Mouse (Mus musculus) embryonic facial prominence, embryonic 11.5 days (tissue): Measurements from ENCODE around the gene Fat3. TPM values are rescaled to one million over a fixed set of nuclear protein-coding genes. Genes with fewer than 3 reads are reported as not detected.

Experiments used
- ATAC-seq: fragments of 200-750 bp; cut with Nextera tagmentation; replicated peaks from 2 replicates; pipeline ENCODE4 v1.8.0; 2017; ENCODE audit warnings: low read depth; ENCODE audit not compliant: insufficient number of reproducible peaks, low FRiP score, low TSS enrichment
- DNase-seq: peaks from one replicate; pipeline ENCODE4 v3.0.0-alpha.2; 2015; ENCODE audit warnings: low spot score
- H3K27ac ChIP-seq: fragments of 300-500 bp; sonication (generic); replicated peaks from 2 replicates; pipeline ENCODE4 v1.5.1; 2014; ENCODE audit warnings: mild to moderate bottlenecking, low read depth, low read length, control low read depth
- H3K27me3 ChIP-seq: fragments of 300-500 bp; sonication (generic); 2 replicates; pipeline ENCODE4 v1.6.1; 2014; ENCODE audit warnings: mild to moderate bottlenecking, low read length, moderate library complexity, mixed read lengths; ENCODE audit not compliant: control insufficient read depth, insufficient read depth
- H3K36me3 ChIP-seq: fragments of 300-500 bp; sonication (generic); replicated peaks from 2 replicates; pipeline ENCODE4 v1.6.1; 2014; ENCODE audit warnings: low read depth, mild to moderate bottlenecking, low read length, moderate library complexity, mixed read lengths; ENCODE audit not compliant: control insufficient read depth, insufficient read depth
- H3K4me1 ChIP-seq: fragments of 300-500 bp; sonication (generic); 2 replicates; pipeline ENCODE4 v1.6.1; 2014; ENCODE audit warnings: low read length, mixed read lengths; ENCODE audit not compliant: control insufficient read depth, insufficient read depth
- H3K4me2 ChIP-seq: fragments of 300-500 bp; sonication (generic); 2 replicates; pipeline ENCODE4 v1.6.1; 2014; ENCODE audit warnings: low read depth, mild to moderate bottlenecking, control low read depth, low read length, moderate library complexity
- H3K4me3 ChIP-seq: fragments of 300-500 bp; sonication (generic); 2 replicates; pipeline ENCODE4 v1.5.1; 2014; ENCODE audit warnings: low read depth, low read length, control low read depth
- H3K9ac ChIP-seq: fragments of 300-500 bp; sonication (generic); replicated peaks from 2 replicates; pipeline ENCODE4 v1.6.1; 2014; ENCODE audit warnings: mild to moderate bottlenecking, control low read depth, low read length
- H3K9me3 ChIP-seq: fragments of 300-500 bp; sonication (generic); replicated peaks from 2 replicates; pipeline ENCODE4 v1.6.1; 2016; ENCODE audit warnings: mild to moderate bottlenecking, low read length, inconsistent platforms, mixed read lengths; ENCODE audit not compliant: control insufficient read depth
- WGBS: fragments of 180-500 bp; shearing (Covaris S2); extraction: QIAGEN DNeasy Blood & Tissue Kit; methylation state at CpG from one replicate; pipeline ENCODE4 v1.1.7; 2014; 5-methylcytosine and 5-hydroxymethylcytosine counted together
- polyA plus RNA-seq: library from polyadenylated mRNA; unstranded; fragments of >200 nt; fragmentation: Nextera tagmentation; extraction: Ambion mirVana; gene quantifications from 2 replicates; pipeline ENCODE4 v1.2.1, GENCODE M21; 2014

Gene Fat3
- polyA plus RNA-seq, 1 experiment from 2014 or later, result 4.1 TPM

DNA sequence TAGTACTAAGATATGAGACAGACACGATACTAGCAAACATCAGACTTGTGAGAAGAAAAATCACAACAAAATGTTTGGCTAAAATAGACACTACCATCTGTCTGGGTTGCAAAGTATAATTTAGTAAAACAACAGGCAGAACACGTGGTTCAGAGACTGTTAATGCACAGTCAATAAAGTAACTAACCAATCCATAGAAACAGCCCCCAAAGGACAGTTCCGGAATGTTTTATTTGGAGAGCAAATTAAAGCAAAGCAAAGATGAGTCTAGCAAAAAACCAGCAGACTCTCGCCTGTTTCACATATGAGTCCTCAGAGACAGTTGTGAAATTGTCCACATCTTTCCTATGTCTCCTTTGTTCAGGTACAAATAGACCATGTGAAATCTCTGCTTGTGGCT is 227.0 kb downstream of the Fat3 start:
- no peak for DNase-seq
- no peaks in the 10 kb centered on the region for H3K27me3 ChIP-seq
- ATAC-seq, result no peak
- H3K9me3 ChIP-seq, result no peaks in the 10 kb centered on the region
- no peak overlapping the region for H3K4me2 ChIP-seq
- no peaks in the 10 kb centered on the region for H3K36me3 ChIP-seq
- H3K27ac ChIP-seq, result no peak overlapping the region
- 81% methylated on average over 4 of the region's 4 CpGs for WGBS
- H3K4me1 ChIP-seq, result no peaks in the 10 kb centered on the region
- H3K4me3 ChIP-seq, result no peak overlapping the region
- no peak overlapping the region for H3K9ac ChIP-seq

DNA sequence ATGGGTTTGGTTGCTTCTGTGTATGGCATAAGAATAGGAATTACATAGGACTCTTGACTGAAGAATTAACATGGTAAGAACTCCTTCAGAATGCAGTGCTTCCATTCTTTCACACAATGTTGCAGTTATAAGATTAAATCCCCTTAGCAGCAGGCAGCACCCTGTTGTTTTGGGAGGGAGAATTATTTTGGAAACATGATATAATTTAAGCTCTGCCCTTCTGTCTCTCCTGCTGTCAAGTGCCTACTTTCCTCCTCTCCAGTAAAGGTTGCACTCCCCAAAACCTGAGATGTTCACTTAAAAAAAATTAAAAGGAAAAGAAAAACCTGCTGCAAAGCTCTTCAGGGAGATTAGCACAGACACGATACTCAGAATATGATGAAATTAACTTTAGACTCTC is 228.3 kb downstream of the Fat3 start:
- DNase-seq (no peak), ATAC-seq (no peak)
- no peaks in the 10 kb centered on the region for H3K27me3 ChIP-seq
- no peaks in the 10 kb centered on the region for H3K36me3 ChIP-seq
- no peaks in the 10 kb centered on the region for H3K4me1 ChIP-seq
- no peaks in the 10 kb centered on the region for H3K9me3 ChIP-seq
- no peak overlapping the region for H3K4me3 ChIP-seq
- WGBS, result 91% methylated on average over 1 of the region's 1 CpGs
- no peak overlapping the region for H3K27ac ChIP-seq
- no peak overlapping the region for H3K9ac ChIP-seq
- no peak overlapping the region for H3K4me2 ChIP-seq

DNA sequence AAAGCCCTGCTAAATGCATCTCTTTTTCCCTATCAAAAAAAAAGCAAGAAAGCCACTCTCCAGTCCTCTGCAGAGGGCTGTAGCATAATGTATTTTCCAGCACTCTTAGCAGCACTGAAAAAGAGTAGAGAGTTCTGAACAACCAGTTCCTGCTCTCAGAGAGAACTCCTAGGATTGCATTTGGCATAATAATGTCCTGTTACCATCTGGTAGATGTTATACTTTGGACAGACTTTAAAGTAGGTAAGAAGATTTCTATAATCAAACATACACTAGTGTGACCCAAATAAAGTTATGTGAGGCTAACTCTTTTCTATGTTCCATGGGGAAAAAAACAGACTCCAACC is 230.3 kb downstream of the Fat3 start:
- no peaks in the 10 kb centered on the region for H3K9me3 ChIP-seq

DNA sequence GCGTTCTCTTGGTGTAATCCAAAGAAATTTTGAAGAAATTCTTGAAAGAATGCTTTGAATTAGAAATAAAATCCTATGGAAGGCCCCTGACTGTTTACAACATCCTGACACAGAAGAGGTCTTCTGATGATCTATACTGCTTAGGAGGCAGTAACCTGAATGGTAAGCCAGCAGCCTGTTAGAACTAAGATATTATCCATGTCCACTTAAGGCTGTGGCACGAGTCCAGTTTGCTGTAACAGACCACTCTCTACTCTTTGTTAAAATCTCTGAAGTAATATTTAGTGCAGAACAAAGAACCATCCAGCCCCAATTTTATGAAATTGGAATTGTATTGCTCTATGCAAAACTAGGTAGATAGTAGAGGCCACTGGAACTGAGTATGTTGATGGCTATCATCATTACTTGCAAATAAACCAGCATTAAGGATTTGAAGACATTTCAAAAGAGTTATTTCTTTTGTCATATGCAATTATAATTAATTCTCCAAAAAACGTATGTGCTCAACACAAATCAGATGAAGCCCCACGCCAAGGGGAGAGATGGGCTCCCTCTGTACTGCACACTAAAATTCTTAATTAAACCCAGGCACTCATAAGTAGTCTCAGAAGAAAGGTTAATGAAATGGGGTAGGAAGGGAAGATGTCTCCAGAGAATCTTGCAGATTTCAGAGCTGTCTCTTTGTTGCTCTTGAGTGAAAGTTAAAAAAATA is 230.9 kb downstream of the Fat3 start:
- Histone ChIP-seq H3K27ac (no peak overlapping the region), H3K9ac (no peak overlapping the region), H3K9me3 (no peaks in the 10 kb centered on the region), H3K4me2 (no peak overlapping the region), H3K36me3 (no peaks in the 10 kb centered on the region), H3K27me3 (no peaks in the 10 kb centered on the region), H3K4me3 (no peak overlapping the region), H3K4me1 (no peaks in the 10 kb centered on the region)
- no peak for DNase-seq
- no peak for ATAC-seq
- 68% methylated on average over 4 of the region's 4 CpGs for WGBS

More for the DNA sequence above, 230.3 kb downstream of the Fat3 start:
- Histone ChIP-seq H3K9ac (no peak overlapping the region), H3K27me3 (no peaks in the 10 kb centered on the region), H3K4me3 (no peak overlapping the region), H3K36me3 (no peaks in the 10 kb centered on the region), H3K4me2 (no peak overlapping the region), H3K27ac (no peak overlapping the region), H3K4me1 (no peaks in the 10 kb centered on the region)
- no peak for ATAC-seq
- DNase-seq, result no peak

DNA sequence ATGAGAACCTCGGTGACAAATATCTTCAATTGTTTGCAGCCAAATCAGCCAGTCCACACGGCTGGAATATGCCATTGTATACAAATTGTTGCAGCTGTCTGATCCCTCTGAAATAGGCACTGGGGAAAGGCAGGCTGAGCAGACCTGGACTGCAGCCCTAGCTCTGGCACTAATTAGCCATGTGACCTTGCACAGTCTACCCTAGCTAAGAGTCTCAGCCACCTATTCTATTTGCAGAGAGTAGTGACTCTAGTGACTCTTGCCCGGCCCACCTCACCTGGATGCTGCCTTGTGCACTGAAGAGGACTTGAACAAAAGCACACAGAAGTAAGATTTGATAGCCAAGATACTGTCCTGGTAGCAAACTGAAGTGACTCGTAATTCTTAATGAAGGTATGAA is 235.6 kb downstream of the Fat3 start:
- Histone ChIP-seq H3K4me1 (no peaks in the 10 kb centered on the region), H3K4me2 (no peak overlapping the region), H3K27me3 (no peaks in the 10 kb centered on the region), H3K27ac (no peak overlapping the region), H3K36me3 (no peaks in the 10 kb centered on the region), H3K9ac (no peak overlapping the region), H3K9me3 (no peaks in the 10 kb centered on the region), H3K4me3 (no peak overlapping the region)
- ATAC-seq, result no peak
- DNase-seq, result no peak
- WGBS, result 63% methylated on average over 4 of the region's 4 CpGs

DNA sequence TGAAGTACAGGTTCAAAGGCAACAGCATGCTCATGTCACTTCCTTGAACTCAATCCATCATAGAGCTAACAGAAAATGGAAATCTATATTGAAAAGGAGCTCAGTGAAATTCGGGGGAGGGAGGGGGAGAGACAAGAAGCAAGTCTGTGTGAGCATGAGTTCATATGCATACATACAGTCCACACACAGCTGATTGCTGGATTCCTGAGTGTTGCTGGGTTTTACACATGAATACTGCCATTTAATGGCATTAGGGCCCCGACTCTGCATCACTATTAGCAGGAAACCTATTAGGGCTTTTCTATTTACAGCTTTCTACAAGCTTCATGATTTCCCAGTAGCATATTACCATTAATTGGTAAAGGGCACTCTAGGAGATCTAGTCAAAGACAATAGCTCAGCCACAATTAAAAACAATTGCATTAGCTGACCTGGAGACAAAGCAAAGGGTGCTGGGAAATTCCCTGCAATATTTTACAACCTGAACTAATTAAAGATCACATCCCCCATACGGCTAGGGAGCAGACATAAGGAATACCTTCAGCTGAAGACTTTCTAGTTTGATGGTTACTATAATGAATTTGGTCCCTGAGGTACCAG is 243.7 kb downstream of the Fat3 start:
- no peak overlapping the region for H3K27ac ChIP-seq
- ATAC-seq (no peak), DNase-seq (no peak)
- H3K4me2 ChIP-seq, result no peak overlapping the region
- H3K9ac ChIP-seq, result no peak overlapping the region
- H3K36me3 ChIP-seq, result no peaks in the 10 kb centered on the region
- H3K4me3 ChIP-seq, result no peak overlapping the region
- no peaks in the 10 kb centered on the region for H3K9me3 ChIP-seq
- no peaks in the 10 kb centered on the region for H3K4me1 ChIP-seq
- H3K27me3 ChIP-seq, result no peaks in the 10 kb centered on the region
- 64% methylated on average over 3 of the region's 3 CpGs for WGBS

DNA sequence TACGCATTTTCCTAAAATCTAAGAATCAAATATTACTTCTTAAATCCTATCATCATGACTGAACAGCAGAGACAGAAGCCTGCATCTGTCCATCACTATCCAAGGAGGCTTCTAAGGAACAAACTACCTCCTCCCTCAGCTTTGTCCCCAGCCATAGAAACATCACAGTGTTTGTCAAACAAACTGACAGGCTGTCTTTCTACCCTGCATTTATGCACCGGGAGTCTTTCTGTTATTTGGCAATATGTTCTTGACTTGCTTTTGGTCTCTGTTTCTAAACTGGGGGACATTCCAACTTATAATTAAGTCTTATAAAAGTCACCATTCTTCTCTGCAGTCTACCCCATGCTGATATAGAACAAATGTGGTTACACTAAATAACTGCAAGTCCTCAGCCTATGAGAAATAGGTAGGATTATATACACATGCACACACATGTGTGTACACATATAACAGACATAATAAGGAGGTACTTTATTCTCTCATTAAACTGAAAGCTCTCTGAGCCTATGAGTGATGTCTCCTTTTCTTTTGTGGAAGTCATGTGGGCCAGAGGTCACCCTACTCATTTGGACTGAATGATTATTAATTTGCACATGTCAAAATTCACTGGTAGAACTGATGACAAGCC is 244.4 kb downstream of the Fat3 start:
- DNase-seq (no peak), ATAC-seq (no peak)
- 85% methylated on average over 2 of the region's 2 CpGs for WGBS
- Histone ChIP-seq H3K36me3 (no peaks in the 10 kb centered on the region), H3K9me3 (no peaks in the 10 kb centered on the region), H3K27me3 (no peaks in the 10 kb centered on the region), H3K4me3 (no peak overlapping the region), H3K27ac (no peak overlapping the region), H3K9ac (no peak overlapping the region), H3K4me1 (no peaks in the 10 kb centered on the region), H3K4me2 (no peak overlapping the region)

DNA sequence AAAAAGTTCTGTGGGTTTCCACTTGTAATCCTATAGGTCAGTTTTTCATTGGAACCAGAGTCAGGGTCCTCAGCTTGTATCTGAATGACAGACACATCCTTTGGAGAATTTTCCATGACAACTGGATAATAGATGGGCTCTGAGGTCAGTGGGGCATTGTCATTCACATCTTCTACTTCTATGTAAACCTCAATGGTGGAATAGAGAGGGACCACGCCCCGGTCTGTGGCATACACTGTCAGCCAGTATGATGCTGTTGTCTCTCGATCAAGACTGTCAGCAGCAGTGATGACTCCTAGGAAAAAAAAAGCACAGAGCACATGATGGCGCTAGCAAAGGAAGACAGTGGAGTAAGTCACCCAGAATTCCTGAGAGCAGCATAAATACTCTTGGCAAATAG is 254.3 kb downstream of the Fat3 start:
- Histone ChIP-seq H3K36me3 (no peaks in the 10 kb centered on the region), H3K4me3 (no peak overlapping the region), H3K27ac (no peak overlapping the region), H3K9me3 (no peaks in the 10 kb centered on the region), H3K4me2 (no peak overlapping the region), H3K27me3 (no peaks in the 10 kb centered on the region), H3K9ac (no peak overlapping the region), H3K4me1 (no peaks in the 10 kb centered on the region)
- WGBS, result 86% methylated on average over 4 of the region's 4 CpGs
- ATAC-seq (no peak), DNase-seq (no peak)
